In the genomic region with DNA sequence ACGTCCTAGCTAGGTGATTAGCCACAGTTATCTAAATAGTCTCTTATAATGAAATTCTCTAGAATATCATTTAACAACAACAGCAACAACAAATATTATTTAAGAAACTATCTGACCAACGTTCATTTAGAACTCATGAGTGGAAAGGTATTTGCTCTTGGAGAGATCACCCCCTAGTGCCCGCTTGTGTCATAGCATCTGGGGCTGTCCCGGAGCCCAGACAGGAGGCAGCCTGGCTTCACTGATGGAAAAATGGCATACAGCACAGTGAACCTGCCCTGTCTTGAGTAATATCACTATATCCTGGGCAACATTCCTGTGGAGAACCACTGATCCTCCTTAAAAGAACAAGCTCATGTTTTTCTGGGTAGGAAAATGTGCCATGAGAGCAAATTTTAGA, we compare ENCODE assay signal across 8 mouse cellular contexts.
DNase-seq lines count a peak whose midpoint lies in the region; ATAC-seq and TF ChIP-seq lines count a peak whose summit lies in the region.

No protein-coding gene starts in this region.

- WGBS in intestine, postnatal 0 days, result 10% methylated on average over 4 of the region's 4 CpGs

- H3K27me3 ChIP-seq in intestine, postnatal 0 days (replicated peaks; ENCODE audit: control insufficient read depth, insufficient read depth, low read length), result no peaks in the 10 kb centered on the region

- H3K9ac ChIP-seq in intestine, postnatal 0 days (ENCODE audit: low read depth, low read length), result no peak overlapping the region

- peak; percentile 80 for ATAC-seq in frontal cortex, adult (ENCODE audit: low TSS enrichment)
- ATAC-seq in intestine, postnatal 0 days, result no peak

- no peaks in the 10 kb centered on the region; the same call in 1 of the 2 replicates for H3K36me3 ChIP-seq in intestine, postnatal 0 days (ENCODE audit: control insufficient read depth, insufficient read depth)

- H3K4me3 ChIP-seq in intestine, postnatal 0 days (ENCODE audit: low read depth, low read length), result no peak overlapping the region

- no peak overlapping the region for H3K27ac ChIP-seq in intestine, postnatal 0 days (ENCODE audit: low read depth, low read length)

- intact Hi-C loops in left cerebral cortex, postnatal 4 days (cut with DNase I), result loop anchor here (5.0 to 10.0 kb wide), 2 partner anchors 79 to 256 kb away; a partner anchor contains a TSS

- no peaks in the 10 kb centered on the region for H3K4me1 ChIP-seq in intestine, postnatal 0 days (replicated peaks; ENCODE audit: control insufficient read depth, insufficient read depth, low read length)

- no peak overlapping the region for H3K4me2 ChIP-seq in intestine, postnatal 0 days (replicated peaks; ENCODE audit: low read depth)

- peak; percentile 89 for TF ChIP-seq CTCF in intestine, postnatal 0 days (IDR thresholded peaks at IDR 0.05; ENCODE audit: low read depth)

- DNase-seq in A20 (ENCODE audit: low read depth, low spot score) (peak; percentile 57), MN1 (ENCODE audit: low spot score) (peak; percentile 53)
- DNase-seq in cerebellum, adult 9-10 months, result peak; percentile 32
- peak; percentile 77 for DNase-seq in left cerebral cortex, postnatal 4 days
- peak; percentile 67 for DNase-seq in naive thymus-derived CD4-positive, alpha-beta T cell, adult 2 months (ENCODE audit: low read depth)
- peak; percentile 83 for DNase-seq in testis, postnatal 10 days (ENCODE audit: low spot score)

- H3K9me3 ChIP-seq in intestine, postnatal 0 days (ENCODE audit: control insufficient read depth), result no peaks in the 10 kb centered on the region

Comparison
In these comparisons a context has a peak if more than half of its experiments do, and no peak if none do; other contexts are left out.
1. DNase-seq: peak in every context shown above with its lines; median percentile 83 in testis, postnatal 10 days; 77 in left cerebral cortex, postnatal 4 days; 67 in naive thymus-derived CD4-positive, alpha-beta T cell, adult 2 months; 57 in A20; 53 in MN1; 32 in cerebellum, adult 9-10 months.